Mouse (Mus musculus): ENCODE results near the gene Actr6.
"Not testable (repeated sequence)": the region's sequence is repeated elsewhere in the genome, so short reads cannot be mapped to it uniquely, and the experiment has no call there.

Actr6 gene

GRCm38 (mm10) chr10:89740995-89741394, 8.9 kb upstream of the Actr6 start:
- in situ Hi-C loops (cut with MboI; ENCODE audit: unreplicated experiment in 2 of 2) = loop anchor here (10.0 to 25.0 kb wide), 3 partner anchors 286 to 1446 kb away; partner anchors contain the start of genes Gas2l3 (in 1 of the 2) and Tmpo (in 1 of the 2)

GRCm38 (mm10) chr10:89739703-89740102, 7.6 kb upstream of the Actr6 start:
- in situ Hi-C loops (cut with MboI; ENCODE audit: unreplicated experiment in 2 of 2) = loop anchor here (10.0 to 25.0 kb wide), 3 partner anchors 285 to 1448 kb away; partner anchors contain the start of genes Gas2l3 (in 1 of the 2) and Tmpo (in 1 of the 2)

- in situ Hi-C loops (cut with MboI; ENCODE audit: unreplicated experiment in 2 of 2) = loop anchor here in 1 of 2 experiments (25.0 kb wide), 1 partner anchor 1449 kb away; the partner anchor contains the start of gene Tmpo
These were observed 6.3 kb upstream of the Actr6 start for GRCm38 (mm10) chr10:89738395-89738794.

GRCm38 (mm10) chr10:89737887-89738286, 5.8 kb upstream of the Actr6 start:
- in situ Hi-C loops (cut with MboI; ENCODE audit: unreplicated experiment in 2 of 2) = loop anchor here in 1 of 2 experiments (25.0 kb wide), 1 partner anchor 1449 kb away; the partner anchor contains the start of gene Tmpo

GRCm38 (mm10) chr10:89737092-89737491, 5.0 kb upstream of the Actr6 start:
- in situ Hi-C loops (cut with MboI; ENCODE audit: unreplicated experiment in 2 of 2) = loop anchor here in 1 of 2 experiments (25.0 kb wide), 1 partner anchor 1450 kb away; the partner anchor contains the start of gene Tmpo

- in situ Hi-C loops (cut with MboI; ENCODE audit: unreplicated experiment in 2 of 2) = loop anchor here in 1 of 2 experiments (25.0 kb wide), 1 partner anchor 1456 kb away; the partner anchor contains the start of gene Tmpo
These were observed 754 bp downstream of the Actr6 start for GRCm38 (mm10) chr10:89731341-89731740.

GRCm38 (mm10) chr10:89730386-89730785, 1.7 kb downstream of the Actr6 start:
- in situ Hi-C loops (cut with MboI; ENCODE audit: unreplicated experiment in 2 of 2) = loop anchor here in 1 of 2 experiments (25.0 kb wide), 1 partner anchor 1457 kb away; the partner anchor contains the start of gene Tmpo

- in situ Hi-C loops (cut with MboI; ENCODE audit: unreplicated experiment in 2 of 2) = no loop called here
These were observed 9.6 kb downstream of the Actr6 start for GRCm38 (mm10) chr10:89722247-89723195.

GRCm38 (mm10) chr10:89720796-89721195, 11.3 kb downstream of the Actr6 start:
- in situ Hi-C loops (cut with MboI; ENCODE audit: unreplicated experiment in 2 of 2) = no loop called here

GRCm38 (mm10) chr10:89720252-89720651, 11.8 kb downstream of the Actr6 start:
- in situ Hi-C loops (cut with MboI; ENCODE audit: unreplicated experiment in 2 of 2) = no loop called here

GRCm38 (mm10) chr10:89714910-89715309, 17.2 kb downstream of the Actr6 start:
- in situ Hi-C loops (cut with MboI; ENCODE audit: unreplicated experiment in 2 of 2) = no loop called here

- in situ Hi-C loops (cut with MboI; ENCODE audit: unreplicated experiment in 2 of 2) = no loop called here
These were observed 23.4 kb downstream of the Actr6 start for GRCm38 (mm10) chr10:89708720-89709119.

- in situ Hi-C loops (cut with MboI; ENCODE audit: unreplicated experiment in 2 of 2) = no loop called here
These were observed 24.7 kb downstream of the Actr6 start for GRCm38 (mm10) chr10:89707397-89707796.

- in situ Hi-C loops (cut with MboI; ENCODE audit: unreplicated experiment in 2 of 2) = no loop called here
These were observed 29.1 kb downstream of the Actr6 start for GRCm38 (mm10) chr10:89703042-89703441.

- in situ Hi-C loops (cut with MboI; ENCODE audit: unreplicated experiment in 2 of 2) = no loop called here
These were observed 34.1 kb downstream of the Actr6 start for GRCm38 (mm10) chr10:89697956-89698355.

- in situ Hi-C loops (cut with MboI; ENCODE audit: unreplicated experiment in 2 of 2) = not testable (repeated sequence)
These were observed 35.8 kb downstream of the Actr6 start for GRCm38 (mm10) chr10:89696270-89696669.

GRCm38 (mm10) chr10:89695194-89695911, 36.7 kb downstream of the Actr6 start:
- in situ Hi-C loops (cut with MboI; ENCODE audit: unreplicated experiment in 2 of 2) = no loop called here

GRCm38 (mm10) chr10:89690021-89690420, 42.1 kb downstream of the Actr6 start:
- in situ Hi-C loops (cut with MboI; ENCODE audit: unreplicated experiment in 2 of 2) = no loop called here

- in situ Hi-C loops (cut with MboI; ENCODE audit: unreplicated experiment in 2 of 2) = no loop called here
These were observed 44.6 kb downstream of the Actr6 start for GRCm38 (mm10) chr10:89687455-89687854.

- in situ Hi-C loops (cut with MboI; ENCODE audit: unreplicated experiment in 2 of 2) = no loop called here
These were observed 45.8 kb downstream of the Actr6 start, which contains the start of gene Scyl2 for GRCm38 (mm10) chr10:89686139-89686808. Scyl2 (minus strand) TSS chr10:89686285.

All from v-Abl transformed pro-B cells (cell line).